Mouse (Mus musculus): ENCODE data around the gene Dqx1.

DNA sequence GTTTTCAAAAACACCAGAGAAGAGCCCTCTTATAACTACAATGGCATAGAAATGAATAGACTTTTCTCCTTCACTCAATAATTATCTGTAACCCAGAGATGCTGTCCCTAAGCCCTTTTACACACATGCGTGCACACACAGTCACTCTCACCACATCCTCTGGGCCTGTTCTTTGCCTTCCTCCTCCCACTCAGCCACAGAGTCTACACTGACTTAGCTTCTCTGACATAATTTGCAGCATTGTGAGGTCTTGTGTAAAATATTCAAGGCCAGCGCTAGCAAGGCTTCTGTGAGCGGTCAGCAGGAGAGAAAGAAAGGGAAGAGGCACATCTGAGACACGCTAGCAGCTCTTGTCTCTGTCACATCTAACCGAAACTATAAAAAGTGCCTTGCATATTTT is 44.2 kb upstream of the Dqx1 start:
- TF ChIP-seq CEBPB (IDR thresholded peaks at IDR 0.05; ENCODE audit: low read depth) (no peak), CTCF (IDR thresholded peaks at IDR 0.05; ENCODE audit: control insufficient read depth, insufficient read depth, insufficient read length) (no peak), MAX (IDR thresholded peaks at IDR 0.05) (peak; percentile 45), USF1 (IDR thresholded peaks at IDR 0.05; ENCODE audit: low read depth) (no peak)

Data from C2C12 (cell line).